Mouse (Mus musculus) kidney, embryonic 14.5 days (tissue): Measurements from ENCODE around the gene Irs3. TPM values are rescaled to one million over a fixed set of nuclear protein-coding genes. Genes with fewer than 3 reads are reported as not detected.

ENCODE experiments used
- ATAC-seq: fragments of 200-750 bp; cut with Nextera tagmentation; 2 replicates; pipeline ENCODE4 v1.8.0; 2017; ENCODE audit warnings: moderate number of reproducible peaks, mild to moderate bottlenecking, moderate TSS enrichment, moderate library complexity; ENCODE audit not compliant: low FRiP score, low TSS enrichment
- H3K27ac ChIP-seq: fragments of 300-500 bp; sonication (generic); 2 replicates; pipeline ENCODE4 v1.5.1; 2014; ENCODE audit warnings: low read depth, mild to moderate bottlenecking, low read length, moderate library complexity, mixed read lengths
- H3K27me3 ChIP-seq: fragments of 300-500 bp; sonication (generic); 2 replicates; pipeline ENCODE4 v1.6.1; 2014; ENCODE audit warnings: mild to moderate bottlenecking, low read length; ENCODE audit not compliant: control insufficient read depth, insufficient read depth
- H3K36me3 ChIP-seq: fragments of 300-500 bp; sonication (generic); 2 replicates; pipeline ENCODE4 v1.6.1; 2014; ENCODE audit warnings: low read length, mixed read lengths; ENCODE audit not compliant: control insufficient read depth, insufficient read depth
- H3K4me1 ChIP-seq: fragments of 300-500 bp; sonication (generic); 2 replicates; pipeline ENCODE4 v1.6.1; 2014; ENCODE audit warnings: low read length, mixed read lengths; ENCODE audit not compliant: control insufficient read depth, insufficient read depth
- H3K4me2 ChIP-seq: fragments of 300-500 bp; sonication (generic); replicated peaks from 2 replicates; pipeline ENCODE4 v1.6.1; 2014; ENCODE audit warnings: low read depth, mild to moderate bottlenecking, low read length
- H3K4me3 ChIP-seq: fragments of 300-500 bp; sonication (generic); 2 replicates; pipeline ENCODE4 v1.5.1; 2014; ENCODE audit warnings: mild to moderate bottlenecking, low read length
- H3K9ac ChIP-seq: fragments of 300-500 bp; sonication (generic); 2 replicates; pipeline ENCODE4 v1.6.1; 2014; ENCODE audit warnings: low read depth, mild to moderate bottlenecking, low read length, moderate library complexity
- H3K9me3 ChIP-seq: fragments of 300-500 bp; sonication (generic); 2 replicates; pipeline ENCODE4 v1.6.1; 2016; ENCODE audit warnings: low read length; ENCODE audit not compliant: control insufficient read depth
- WGBS: fragments of 180-500 bp; shearing (Covaris S2); extraction: QIAGEN DNeasy Blood & Tissue Kit; methylation state at CpG from one replicate; pipeline ENCODE4 v1.1.7; 2014; 5-methylcytosine and 5-hydroxymethylcytosine counted together
- polyA plus RNA-seq: library from polyadenylated mRNA; unstranded; fragments of >200 nt; fragmentation: Nextera tagmentation; extraction: Ambion mirVana; gene quantifications from 2 replicates; pipeline ENCODE4 v1.2.1, GENCODE M21; 2014

Irs3 gene
- polyA plus RNA-seq, 1 experiment from 2014 or later: 0.84 TPM

DNA sequence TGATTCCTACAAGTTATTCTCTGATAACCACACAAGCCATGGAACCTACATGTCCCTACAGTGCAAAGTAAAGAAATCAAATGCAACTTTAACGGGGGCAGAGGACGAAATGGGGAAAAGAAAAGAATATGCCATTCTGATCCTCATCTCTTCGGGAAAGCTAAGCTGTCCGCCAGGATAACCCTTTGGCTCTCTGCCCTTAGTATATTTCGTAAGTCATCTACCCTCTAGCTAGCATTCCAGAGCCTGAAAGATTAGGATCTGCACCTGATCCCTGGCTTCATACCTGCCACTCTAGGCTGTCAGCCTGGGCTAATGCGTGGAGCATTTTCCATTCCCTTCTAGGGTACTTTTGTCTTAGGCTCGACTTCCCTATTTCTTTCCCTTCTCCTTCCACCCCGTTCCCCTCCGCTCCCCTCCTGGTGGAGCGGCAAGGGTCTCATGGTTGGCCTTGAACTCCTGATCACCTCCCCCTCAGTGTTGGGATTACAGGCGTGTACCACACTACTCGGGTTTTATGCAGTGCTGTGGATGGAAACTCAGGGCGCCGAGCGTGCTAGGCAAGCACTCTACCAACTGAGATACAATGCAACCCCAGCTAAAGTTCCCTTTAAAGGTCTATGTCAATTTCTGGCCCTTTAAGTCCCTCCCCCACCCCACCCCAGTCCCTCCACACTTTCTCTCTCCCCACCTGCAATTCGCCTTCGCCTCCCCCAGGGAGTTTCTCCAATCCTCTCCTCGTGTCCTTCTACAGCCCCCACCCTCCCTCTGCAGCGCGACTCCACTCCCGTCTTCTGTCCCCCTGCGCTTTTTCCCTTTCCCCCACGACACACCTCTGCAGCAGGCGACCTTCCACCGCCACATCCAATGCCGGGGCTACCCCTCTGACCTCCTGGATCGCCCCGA lies 38.1 kb upstream of the Irs3 start:
- 0 out of 2 replicates have a peak, but pooled peaks have one; percentile 3 for ATAC-seq
- peak overlapping the region; percentile 44; the same call in 1 of the 2 replicates for H3K27ac ChIP-seq
- peak overlapping the region; percentile 74 for H3K4me3 ChIP-seq
- H3K4me1 ChIP-seq: peaks cover 11% of the 10 kb centered on the region
- H3K9me3 ChIP-seq: no peaks in the 10 kb centered on the region
- no peaks in the 10 kb centered on the region for H3K36me3 ChIP-seq
- H3K4me2 ChIP-seq: peak overlapping the region; percentile 87
- peak overlapping the region; percentile 62 for H3K9ac ChIP-seq
- 10% methylated on average over 28 of the region's 28 CpGs for WGBS
- no peaks in the 10 kb centered on the region for H3K27me3 ChIP-seq

DNA sequence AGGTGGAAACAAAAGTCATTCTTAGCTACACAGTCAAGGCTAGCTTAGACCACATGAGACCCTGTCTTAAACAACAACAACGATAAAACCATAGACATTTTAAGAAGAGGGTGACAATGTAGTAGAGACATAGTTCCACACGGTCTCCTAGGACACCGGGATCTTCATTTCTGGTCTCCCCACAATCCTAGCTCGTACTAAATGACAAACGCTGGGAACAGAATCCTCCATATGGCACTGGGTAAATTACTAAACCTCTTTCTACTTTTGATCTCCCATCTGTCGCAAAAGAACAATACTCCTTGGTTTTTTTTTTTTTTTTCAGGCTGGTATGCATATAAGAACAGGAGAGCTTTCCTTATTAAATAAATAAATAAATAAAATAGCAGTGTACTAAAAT lies 37.0 kb upstream of the Irs3 start:
- Histone ChIP-seq H3K27ac (no peak overlapping the region), H3K4me2 (peak overlapping the region; percentile 87), H3K4me3 (no peak overlapping the region), H3K9ac (0 out of 2 replicates have a peak overlapping the region, but pooled peaks have one; percentile 35), H3K27me3 (no peaks in the 10 kb centered on the region), H3K4me1 (peaks cover 11% of the 10 kb centered on the region), H3K36me3 (no peaks in the 10 kb centered on the region), H3K9me3 (no peaks in the 10 kb centered on the region)
- no peak for ATAC-seq
- 79% methylated on average over 6 of the region's 6 CpGs for WGBS

DNA sequence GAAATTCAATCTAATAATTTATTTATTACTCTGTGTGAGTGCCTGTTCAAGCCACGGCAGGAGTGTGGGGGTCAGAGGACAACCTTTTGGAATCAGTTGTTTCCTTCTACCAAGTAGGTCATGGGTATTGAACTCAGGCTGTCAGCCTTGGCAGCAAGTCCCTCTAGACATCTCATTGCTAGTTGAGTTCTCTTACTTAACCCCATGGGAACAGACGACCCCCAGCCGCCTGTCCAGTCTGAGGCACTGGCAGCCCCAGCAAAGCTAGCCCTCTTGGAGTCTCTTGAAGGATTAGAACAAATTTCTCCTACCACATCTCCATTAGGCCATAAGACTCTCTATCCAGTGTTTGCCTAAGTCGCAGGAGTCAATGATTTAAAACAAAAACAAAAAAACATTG lies 34.2 kb upstream of the Irs3 start:
- Histone ChIP-seq H3K4me1 (peaks cover 11% of the 10 kb centered on the region), H3K9me3 (no peaks in the 10 kb centered on the region), H3K9ac (no peak overlapping the region), H3K36me3 (peaks cover 2% of the 10 kb centered on the region; the same call in 1 of the 2 replicates), H3K27ac (no peak overlapping the region), H3K4me2 (no peak overlapping the region), H3K27me3 (no peaks in the 10 kb centered on the region), H3K4me3 (no peak overlapping the region)
- 67% methylated on average over 4 of the region's 4 CpGs for WGBS
- no peak for ATAC-seq

DNA sequence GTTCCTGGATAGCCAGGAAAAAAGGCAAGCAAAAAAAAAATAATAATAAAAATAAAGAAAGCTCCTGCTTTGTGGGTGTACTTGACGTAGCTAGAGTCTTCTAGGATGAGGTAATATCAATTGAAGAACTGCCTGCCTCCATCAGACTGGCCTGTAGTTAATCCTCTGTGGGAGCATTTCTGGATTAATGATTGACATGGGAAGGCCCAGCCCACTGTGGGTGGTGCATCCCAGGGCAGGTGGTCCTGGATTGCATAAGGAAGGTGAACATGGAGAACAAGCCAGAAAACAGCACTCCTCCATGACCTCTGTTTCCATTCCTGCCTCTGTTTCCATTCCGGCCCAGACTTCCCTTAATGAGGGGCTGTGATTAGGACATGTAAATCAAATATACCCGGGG lies 33.2 kb upstream of the Irs3 start:
- no peak overlapping the region for H3K4me2 ChIP-seq
- H3K27ac ChIP-seq: no peak overlapping the region
- H3K9me3 ChIP-seq: no peaks in the 10 kb centered on the region
- H3K4me1 ChIP-seq: peaks cover 11% of the 10 kb centered on the region
- H3K36me3 ChIP-seq: peaks cover 2% of the 10 kb centered on the region; the same call in 1 of the 2 replicates
- WGBS: 78% methylated on average over 3 of the region's 3 CpGs
- H3K27me3 ChIP-seq: no peaks in the 10 kb centered on the region
- H3K9ac ChIP-seq: no peak overlapping the region
- ATAC-seq: no peak
- no peak overlapping the region for H3K4me3 ChIP-seq

GRCm38 (mm10) chr5:137677859-137678258 lies 32.3 kb upstream of the Irs3 start:
- H3K27me3 ChIP-seq: no peaks in the 10 kb centered on the region
- H3K4me1 ChIP-seq: peaks cover 6% of the 10 kb centered on the region
- ATAC-seq: no peak
- 96% methylated on average over 8 of the region's 8 CpGs for WGBS
- no peak overlapping the region for H3K4me3 ChIP-seq
- H3K9ac ChIP-seq: no peak overlapping the region
- peaks cover 2% of the 10 kb centered on the region; the same call in 1 of the 2 replicates for H3K36me3 ChIP-seq
- no peaks in the 10 kb centered on the region for H3K9me3 ChIP-seq
- H3K27ac ChIP-seq: no peak overlapping the region
- H3K4me2 ChIP-seq: no peak overlapping the region

DNA sequence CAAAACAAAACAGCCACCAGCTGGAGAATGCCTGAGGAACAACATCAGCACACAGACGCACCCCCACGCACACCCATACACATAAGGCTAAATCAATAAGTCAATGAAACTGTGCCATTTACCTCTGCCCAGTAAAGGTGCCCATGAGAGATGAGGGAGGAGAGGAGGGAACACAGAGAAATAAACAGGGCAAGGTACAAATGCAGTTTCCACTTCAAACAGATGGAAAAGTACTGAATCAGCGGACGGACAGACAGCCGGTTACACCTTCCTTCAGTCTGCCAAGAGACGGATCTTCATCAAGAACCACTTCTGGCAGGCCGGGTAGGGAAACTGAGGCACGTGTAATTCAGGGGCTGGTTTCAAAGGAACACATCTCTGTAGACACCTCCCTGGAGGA lies 29.3 kb upstream of the Irs3 start:
- no peaks in the 10 kb centered on the region for H3K9me3 ChIP-seq
- 93% methylated on average over 8 of the region's 8 CpGs for WGBS
- H3K27me3 ChIP-seq: no peaks in the 10 kb centered on the region
- no peak for ATAC-seq
- H3K4me1 ChIP-seq: peaks cover 12% of the 10 kb centered on the region
- no peak overlapping the region for H3K9ac ChIP-seq
- H3K27ac ChIP-seq: no peak overlapping the region
- no peak overlapping the region for H3K4me3 ChIP-seq
- no peak overlapping the region for H3K4me2 ChIP-seq
- H3K36me3 ChIP-seq: peaks cover 2% of the 10 kb centered on the region; the same call in 1 of the 2 replicates

- H3K4me2 ChIP-seq: no peak overlapping the region
- 88% methylated on average over 6 of the region's 6 CpGs for WGBS
- no peaks in the 10 kb centered on the region for H3K9me3 ChIP-seq
- H3K36me3 ChIP-seq: peaks cover 2% of the 10 kb centered on the region; the same call in 1 of the 2 replicates
- H3K27ac ChIP-seq: no peak overlapping the region
- no peak for ATAC-seq
- no peaks in the 10 kb centered on the region for H3K27me3 ChIP-seq
- H3K4me1 ChIP-seq: peaks cover 20% of the 10 kb centered on the region
- no peak overlapping the region for H3K9ac ChIP-seq
- no peak overlapping the region for H3K4me3 ChIP-seq
Measured at GRCm38 (mm10) chr5:137673015-137673414, 27.5 kb upstream of the Irs3 start.

DNA sequence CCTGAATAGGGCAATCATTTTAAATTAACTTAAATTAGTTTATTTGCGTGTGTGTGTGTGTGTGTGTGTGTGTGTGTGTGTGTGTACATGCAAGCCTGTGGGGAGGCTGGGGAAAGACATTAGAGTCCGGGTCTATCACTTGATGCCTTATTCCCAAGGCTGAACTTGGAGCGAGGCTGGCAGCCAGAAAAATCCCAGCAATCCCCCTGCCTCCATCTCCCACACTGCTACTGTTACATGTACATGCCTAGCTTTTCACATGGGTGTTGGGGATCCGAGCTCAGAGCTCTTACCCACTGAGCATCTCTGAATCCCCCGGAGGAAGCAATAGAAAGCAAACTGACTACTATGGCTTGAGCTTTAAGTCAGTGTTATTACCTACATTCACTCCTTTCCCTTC lies 26.8 kb upstream of the Irs3 start:
- Histone ChIP-seq H3K9me3 (no peaks in the 10 kb centered on the region), H3K27ac (0 out of 2 replicates have a peak overlapping the region, but pooled peaks have one; percentile 69), H3K4me2 (no peak overlapping the region), H3K27me3 (no peaks in the 10 kb centered on the region), H3K36me3 (peaks cover 5% of the 10 kb centered on the region), H3K4me1 (peaks cover 20% of the 10 kb centered on the region), H3K9ac (no peak overlapping the region), H3K4me3 (no peak overlapping the region)
- 77% methylated on average over 5 of the region's 5 CpGs for WGBS
- no peak for ATAC-seq
